15 mouse cellular contexts compared by ENCODE assay signal in genomic region chr2:144169576-144170178, GRCm38 (mm10).
DNase-seq lines count a peak whose midpoint lies in the region; ATAC-seq lines count a peak whose summit lies in the region.
"Had no signal": no experiment of that assay in that cellular context is flagged by ENCODE, and none has a peak within 500 bp of the region (broad histone marks: within the 10 kb centered on the region; RNA-seq: fewer than 3 reads in every experiment).

No protein-coding gene starts in this region.

- no peak overlapping the region for H3K9ac ChIP-seq in kidney, embryonic 16.5 days (replicated peaks; ENCODE audit: low read length)
- no peak overlapping the region for H3K9ac ChIP-seq in embryonic facial prominence, embryonic 15.5 days
- no peak overlapping the region for H3K9ac ChIP-seq in hindbrain, embryonic 16.5 days (ENCODE audit: low read depth, low read length)
- H3K9ac ChIP-seq: liver, embryonic 13.5 days; neural tube, embryonic 13.5 days had no signal

- peak overlapping the region; percentile 53 for H3K27ac ChIP-seq in kidney, embryonic 16.5 days (ENCODE audit: low read length)
- H3K27ac ChIP-seq in embryonic facial prominence, embryonic 15.5 days (replicated peaks) = 0 out of 2 replicates have a peak overlapping the region, but pooled peaks have one; percentile 44
- H3K27ac ChIP-seq in hindbrain, embryonic 16.5 days (ENCODE audit: low read depth, low read length) = no peak overlapping the region
- H3K27ac ChIP-seq: liver, embryonic 13.5 days; neural tube, embryonic 13.5 days had no signal

- H3K9me3 ChIP-seq in kidney, embryonic 16.5 days (ENCODE audit: low read length) = no peaks in the 10 kb centered on the region
- H3K9me3 ChIP-seq in embryonic facial prominence, embryonic 15.5 days (replicated peaks) = no peaks in the 10 kb centered on the region
- H3K9me3 ChIP-seq in hindbrain, embryonic 16.5 days (ENCODE audit: control insufficient read depth, low read length) = no peaks in the 10 kb centered on the region
- H3K9me3 ChIP-seq: liver, embryonic 13.5 days; neural tube, embryonic 13.5 days had no signal

- H3K4me2 ChIP-seq in kidney, embryonic 16.5 days (replicated peaks; ENCODE audit: low read depth, low read length) = no peak overlapping the region
- H3K4me2 ChIP-seq in embryonic facial prominence, embryonic 15.5 days (replicated peaks) = no peak overlapping the region
- H3K4me2 ChIP-seq in hindbrain, embryonic 16.5 days (ENCODE audit: low read length) = no peak overlapping the region
- H3K4me2 ChIP-seq: liver, embryonic 13.5 days; neural tube, embryonic 13.5 days had no signal

- peak; percentile 17 for ATAC-seq in kidney, embryonic 16.5 days (ENCODE audit: low FRiP score, low TSS enrichment)
- no peak for ATAC-seq in embryonic facial prominence, embryonic 15.5 days (ENCODE audit: insufficient number of reproducible peaks, low FRiP score, low TSS enrichment, low read depth)
- ATAC-seq in erythroblast, adult 5-6 weeks (replicated peaks; ENCODE audit: low FRiP score, poor library complexity, severe bottlenecking) = no peak
- ATAC-seq in hindbrain, embryonic 16.5 days = no peak

- H3K36me3 ChIP-seq in kidney, embryonic 16.5 days (ENCODE audit: insufficient read depth, low read length) = no peaks in the 10 kb centered on the region
- no peaks in the 10 kb centered on the region for H3K36me3 ChIP-seq in embryonic facial prominence, embryonic 15.5 days
- no peaks in the 10 kb centered on the region for H3K36me3 ChIP-seq in splenic B cell, adult 2 months (ENCODE audit: control insufficient read depth, insufficient read depth, low read length, poor library complexity, severe bottlenecking)
- H3K36me3 ChIP-seq in hindbrain, embryonic 16.5 days (ENCODE audit: control insufficient read depth, insufficient read depth, low read length) = no peaks in the 10 kb centered on the region
- H3K36me3 ChIP-seq: liver, embryonic 13.5 days; neural tube, embryonic 13.5 days had no signal

- WGBS in kidney, embryonic 16.5 days = 24% methylated on average over 4 of the region's 4 CpGs
- WGBS in embryonic facial prominence, embryonic 15.5 days = 39% methylated on average over 4 of the region's 4 CpGs
- WGBS in hindbrain, embryonic 16.5 days = 63% methylated on average over 4 of the region's 4 CpGs

- H3K4me3 ChIP-seq in kidney, embryonic 16.5 days (ENCODE audit: low read length) = no peak overlapping the region
- H3K4me3 ChIP-seq in embryonic facial prominence, embryonic 15.5 days (replicated peaks) = no peak overlapping the region
- H3K4me3 ChIP-seq in hindbrain, embryonic 16.5 days (ENCODE audit: low read length) = no peak overlapping the region
- H3K4me3 ChIP-seq: liver, embryonic 13.5 days; neural tube, embryonic 13.5 days had no signal

- no peaks in the 10 kb centered on the region for H3K27me3 ChIP-seq in kidney, embryonic 16.5 days (ENCODE audit: insufficient read depth, low read length)
- H3K27me3 ChIP-seq in embryonic facial prominence, embryonic 15.5 days = no peaks in the 10 kb centered on the region
- H3K27me3 ChIP-seq in splenic B cell, adult 2 months (ENCODE audit: control insufficient read depth, insufficient read depth, low read length, poor library complexity, severe bottlenecking) = no peaks in the 10 kb centered on the region
- H3K27me3 ChIP-seq in hindbrain, embryonic 16.5 days (replicated peaks; ENCODE audit: control insufficient read depth, insufficient read depth, low read length) = no peaks in the 10 kb centered on the region

- peaks cover 33% of the 10 kb centered on the region for H3K4me1 ChIP-seq in kidney, embryonic 16.5 days (ENCODE audit: insufficient read depth, low read length)
- peaks cover 26% of the 10 kb centered on the region for H3K4me1 ChIP-seq in embryonic facial prominence, embryonic 15.5 days
- H3K4me1 ChIP-seq in hindbrain, embryonic 16.5 days (ENCODE audit: control insufficient read depth, insufficient read depth, low read depth, low read length) = peaks cover 7% of the 10 kb centered on the region

- no peak for DNase-seq in kidney, postnatal 36 days
- peak; percentile 70 to 75 for DNase-seq in spleen, postnatal 36 days (ENCODE audit: low spot score in 2 of 2)
- DNase-seq in spleen, postnatal 14 days (ENCODE audit: low spot score in 2 of 2) = no peak
- peak; percentile 41 for DNase-seq in splenic B cell, adult 2 months (ENCODE audit: low read depth, low spot score)
- DNase-seq: adrenal gland, postnatal 10 days; cerebellum, adult 11 months; layer of hippocampus, postnatal 36 days; liver, embryonic 13.5 days; right cerebral cortex, postnatal 4 days; thymus, postnatal 25 days had no signal

Comparison
In these comparisons a context has a peak if more than half of its experiments do, and no peak if none do; other contexts are left out.
1. DNase-seq: peak in spleen, postnatal 36 days (2 of 2) and splenic B cell, adult 2 months (single experiment); none in kidney, postnatal 36 days (0 of 2) and spleen, postnatal 14 days (0 of 2).